Mouse (Mus musculus): ENCODE data around the gene BC052040.

BC052040 gene

DNA sequence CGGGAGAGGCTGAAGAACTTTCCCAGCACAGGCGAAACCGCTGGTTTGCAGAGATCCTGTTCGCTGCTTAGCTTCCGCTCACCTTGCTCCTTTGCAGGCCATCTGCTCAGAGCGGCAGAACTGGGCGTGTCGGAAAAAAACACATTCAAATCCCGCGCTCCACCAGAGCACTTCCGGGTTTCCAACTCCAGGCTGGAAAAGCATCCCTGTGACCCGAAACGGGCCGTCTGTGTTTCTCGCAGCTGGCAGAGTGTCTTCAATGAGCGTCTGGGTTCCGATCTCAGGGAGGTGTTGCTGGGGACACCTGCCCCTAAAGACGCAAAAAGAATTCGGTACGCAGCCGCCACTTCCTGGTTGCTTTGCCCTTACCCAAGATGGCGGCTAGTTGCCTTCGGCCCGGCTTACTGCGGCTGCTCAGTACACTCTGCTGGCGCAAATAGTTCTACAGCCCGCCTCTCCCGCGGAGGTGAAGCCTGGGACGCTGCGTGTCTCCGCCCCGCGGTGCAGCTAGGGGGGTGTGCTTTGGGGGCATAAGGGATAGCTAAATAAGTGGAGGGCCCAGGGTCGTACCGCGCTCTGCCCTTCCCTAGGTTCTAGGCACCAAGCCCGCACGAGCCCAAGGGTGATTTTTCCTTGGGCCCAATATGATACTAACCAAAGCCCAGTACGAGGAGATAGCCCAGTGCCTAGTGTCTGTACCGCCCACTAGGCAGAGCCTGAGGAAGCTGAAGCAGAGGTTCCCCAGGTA is at the start of gene BC052040:
TSS of gene BC052040 (plus strand) at position 476 of the 748 bp plus-strand sequence.
- peak; percentile 73 for DNase-seq (ENCODE audit: low read depth, low spot score)

DNA sequence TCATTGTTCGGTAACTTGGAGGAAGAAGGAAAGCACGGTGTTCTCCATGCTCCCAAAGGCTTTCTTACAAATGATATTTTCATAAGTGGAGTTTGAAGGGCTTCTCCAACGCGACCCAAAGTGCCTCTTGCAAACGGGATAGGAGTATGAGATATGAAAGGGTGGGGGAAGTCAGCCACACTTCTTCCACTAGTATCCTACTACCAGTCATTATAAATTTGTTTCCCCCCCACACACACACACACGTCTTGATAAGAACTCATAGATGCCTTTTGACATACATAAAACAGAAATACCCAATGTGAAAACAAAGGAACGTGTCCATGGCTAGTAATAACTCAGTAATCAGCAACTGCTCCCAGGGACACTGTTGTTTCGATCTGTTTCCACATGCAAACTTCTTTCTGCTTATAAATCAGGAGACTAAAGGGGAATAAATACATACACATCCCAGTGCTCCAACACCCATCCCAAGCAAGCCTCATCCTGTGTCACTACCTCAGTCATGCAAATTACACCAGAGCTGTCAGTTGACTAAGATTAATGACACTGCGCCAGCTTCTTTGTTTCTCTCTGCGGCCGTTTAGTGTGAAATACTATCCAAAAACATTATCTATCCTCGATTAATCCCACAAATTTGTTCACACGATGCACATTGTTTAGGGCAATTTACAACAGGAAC is 43.4 kb upstream of the BC052040 start:
- no peak for DNase-seq (ENCODE audit: low read depth, low spot score)

DNA sequence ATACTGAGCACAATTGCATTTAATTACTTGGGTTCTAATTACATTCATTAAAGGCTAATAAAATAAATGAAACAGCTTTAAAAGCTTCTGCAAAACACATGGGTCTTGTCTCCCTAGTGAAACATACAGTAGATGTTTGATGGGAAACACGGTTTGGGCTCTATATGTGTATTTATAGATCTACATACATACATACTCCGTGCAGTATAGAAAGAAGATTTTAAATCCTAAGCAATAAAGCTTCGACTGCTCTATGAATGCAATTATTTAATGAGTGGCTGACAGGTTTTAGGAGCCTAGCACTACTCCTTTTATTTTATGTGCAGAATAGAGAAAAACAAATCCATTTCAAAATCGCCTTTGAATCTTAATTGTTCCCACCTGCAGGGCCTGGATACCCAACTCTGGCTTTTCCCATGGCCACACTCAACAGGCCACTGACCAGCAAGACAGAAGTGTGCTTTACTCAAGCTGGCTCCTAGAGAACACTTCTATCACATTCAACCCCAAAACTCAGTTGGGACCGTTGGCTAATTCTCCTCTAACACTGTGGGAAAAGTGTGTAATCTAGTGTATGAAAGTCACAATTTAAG is 42.7 kb upstream of the BC052040 start:
- no peak for DNase-seq (ENCODE audit: low read depth, low spot score)

DNA sequence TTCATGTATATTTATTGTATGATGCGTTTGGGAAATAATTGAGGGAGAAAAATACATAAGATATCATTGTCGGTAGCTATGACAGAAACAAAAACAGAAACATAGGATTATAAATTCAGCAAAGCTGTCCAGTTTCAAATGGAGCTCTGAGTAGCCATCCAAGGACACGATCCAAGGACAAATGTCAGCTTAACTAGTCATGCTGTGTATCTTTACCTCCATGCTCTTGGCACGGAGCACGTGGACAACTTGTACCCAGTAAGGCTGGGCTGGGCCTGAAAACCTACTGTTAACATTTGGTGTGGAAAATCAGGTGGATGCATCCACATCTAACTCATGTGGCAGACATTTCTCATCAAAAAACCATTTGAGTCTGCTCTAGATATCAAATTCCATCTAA is 41.8 kb upstream of the BC052040 start:
- no peak for DNase-seq (ENCODE audit: low read depth, low spot score)

DNA sequence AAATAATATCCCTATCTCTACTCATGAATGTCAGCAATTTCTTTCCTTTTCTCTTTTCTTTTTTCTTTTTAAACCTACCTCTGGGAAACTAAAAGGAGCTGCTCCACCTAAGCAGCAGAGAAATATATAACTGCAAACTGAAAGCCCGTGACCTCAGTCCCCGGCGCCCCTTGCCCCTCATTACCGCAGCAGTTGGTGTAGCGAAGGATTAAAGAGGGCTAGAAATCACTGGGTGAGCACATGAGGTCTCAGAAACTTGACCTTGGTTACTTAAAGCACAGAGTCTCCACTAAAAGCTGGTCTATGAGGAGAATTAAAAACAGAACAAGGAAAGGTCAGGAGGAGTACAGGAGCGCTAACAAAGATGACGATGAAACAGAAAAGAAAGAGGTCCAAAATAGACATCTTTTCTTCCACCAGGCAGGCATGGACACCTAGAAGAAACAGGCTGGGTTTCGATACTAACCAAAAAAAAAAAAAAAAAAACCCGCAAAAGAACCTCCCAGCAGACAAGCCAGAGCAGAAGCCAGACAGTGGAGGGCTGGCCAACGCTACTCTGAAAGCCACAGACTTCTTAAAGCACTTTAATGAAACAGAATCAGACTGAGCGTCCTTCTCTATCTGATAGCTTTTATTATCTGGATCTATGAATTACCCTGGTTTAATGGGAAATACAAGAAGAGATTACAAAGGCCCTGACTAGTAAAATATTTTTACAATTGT is 39.0 kb upstream of the BC052040 start:
- no peak for DNase-seq (ENCODE audit: low read depth, low spot score)

DNA sequence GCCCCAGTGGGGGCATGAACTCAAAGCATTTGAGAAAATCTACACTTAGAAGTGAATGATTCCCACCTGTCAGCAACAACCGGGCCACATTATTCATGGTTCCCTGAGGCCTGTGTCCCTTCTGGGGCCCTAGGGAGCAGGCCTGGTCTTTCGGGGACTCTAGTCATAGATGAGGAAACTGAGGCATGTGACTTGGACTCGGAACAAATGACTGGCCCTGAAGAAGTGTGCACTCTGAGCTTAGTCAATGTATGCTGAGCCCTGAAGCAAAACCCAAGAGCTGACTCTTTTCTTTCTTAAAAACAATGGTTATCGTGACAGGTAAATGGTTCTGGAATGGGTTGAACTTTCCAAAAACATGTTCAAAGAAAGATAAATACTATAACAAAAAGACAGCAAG is 38.3 kb upstream of the BC052040 start:
- no peak for DNase-seq (ENCODE audit: low read depth, low spot score)

DNA sequence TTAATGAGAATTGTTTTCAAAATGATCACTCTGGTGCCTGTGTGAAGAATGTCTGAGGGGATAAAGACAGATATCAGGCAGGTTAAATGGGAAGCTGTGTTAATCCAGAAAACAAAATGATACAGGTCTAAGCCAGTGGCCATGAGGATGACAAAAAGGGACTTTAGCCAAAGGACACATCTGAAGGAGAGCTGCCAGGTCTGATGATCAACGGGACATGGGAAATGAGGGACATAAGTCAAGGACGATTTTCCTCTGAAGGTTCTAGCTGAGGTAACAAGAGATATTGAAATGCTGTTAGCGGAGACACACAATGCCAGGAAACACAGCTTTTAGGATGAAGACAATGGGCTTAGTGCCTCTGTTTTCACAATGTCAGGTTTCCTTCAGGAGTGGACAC is 29.6 kb upstream of the BC052040 start:
- no peak for DNase-seq (ENCODE audit: low read depth, low spot score)

DNA sequence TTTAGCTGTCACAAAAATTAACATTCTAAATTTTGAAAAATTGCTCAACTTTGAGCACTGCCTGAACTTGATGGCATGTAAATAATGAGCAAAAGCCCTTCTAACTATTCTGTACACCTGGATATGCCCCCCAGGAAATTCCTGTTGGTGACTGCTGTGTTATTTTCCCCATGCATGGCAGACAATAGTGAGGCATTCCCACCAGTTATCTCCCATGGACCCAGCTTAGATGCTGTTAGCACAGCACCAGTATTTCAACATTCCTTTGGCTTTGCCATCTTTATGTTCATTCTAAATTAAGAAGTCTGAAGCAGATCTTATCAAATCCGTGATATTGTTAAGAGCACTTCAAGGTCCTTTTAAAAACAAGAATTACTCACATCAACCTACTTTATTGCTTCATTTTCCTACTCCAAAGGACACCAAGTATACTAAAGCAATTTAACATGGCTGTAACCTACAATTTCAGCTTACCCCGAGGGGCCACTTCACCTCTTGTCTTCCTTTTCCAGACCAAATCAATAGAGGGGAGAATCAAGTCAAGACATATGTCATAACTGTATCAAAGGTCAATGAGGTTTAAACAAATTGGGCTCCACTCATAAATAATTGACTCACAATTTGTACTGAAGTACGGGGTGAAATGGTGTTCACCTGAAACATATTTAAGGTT is 19.2 kb upstream of the BC052040 start:
- no peak for DNase-seq (ENCODE audit: low read depth, low spot score)

DNA sequence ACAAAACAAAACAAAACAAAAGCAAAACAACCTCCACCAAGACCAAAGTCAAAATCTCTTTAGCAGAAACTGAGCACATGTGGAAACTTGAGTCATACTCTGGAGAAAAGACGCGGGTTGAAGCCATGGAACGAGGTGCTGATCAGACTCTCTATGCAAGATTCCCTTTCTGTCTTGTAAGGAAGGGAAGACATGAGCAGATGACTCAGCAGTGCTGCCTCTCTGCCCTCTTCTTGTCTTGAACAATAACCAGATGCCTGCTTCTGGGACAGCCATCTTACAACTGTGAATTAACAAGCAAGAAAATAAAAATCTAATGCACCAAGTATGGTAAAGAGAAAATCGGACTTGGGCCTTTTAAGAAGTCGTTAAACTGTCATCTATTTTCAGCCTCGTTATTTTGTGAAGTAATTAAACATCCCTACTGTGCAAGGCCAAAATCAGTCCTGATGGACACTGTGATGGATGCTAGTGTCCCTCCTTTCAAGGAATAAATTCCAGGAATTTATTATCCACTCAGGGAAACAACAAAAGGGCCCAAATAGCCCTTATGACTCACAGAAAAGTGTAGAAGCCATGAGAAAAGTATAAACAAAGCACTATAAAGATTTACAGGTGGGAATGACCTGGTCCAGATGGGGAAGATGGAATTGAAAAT is 18.0 kb upstream of the BC052040 start:
- no peak for DNase-seq (ENCODE audit: low read depth, low spot score)

DNA sequence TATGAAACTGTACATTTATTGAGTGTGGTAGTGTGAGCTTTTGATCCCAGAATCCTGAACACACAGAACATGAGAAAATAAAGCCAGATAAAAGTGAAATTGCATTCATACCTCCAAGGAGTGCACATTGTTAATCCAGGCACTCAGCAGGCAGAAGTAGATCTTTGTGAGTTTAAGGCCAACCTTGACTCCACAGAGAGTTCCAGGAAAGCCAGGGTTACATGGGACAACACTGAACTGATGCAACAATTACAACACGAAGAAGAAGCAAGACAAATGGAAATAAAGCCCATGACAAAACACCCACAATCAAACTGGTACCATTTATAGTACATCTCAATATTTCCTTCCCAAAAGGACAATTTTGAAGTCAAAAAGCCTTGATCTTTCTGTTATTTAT is 9.5 kb upstream of the BC052040 start:
- DNase-seq (ENCODE audit: low read depth, low spot score) = no peak

DNA sequence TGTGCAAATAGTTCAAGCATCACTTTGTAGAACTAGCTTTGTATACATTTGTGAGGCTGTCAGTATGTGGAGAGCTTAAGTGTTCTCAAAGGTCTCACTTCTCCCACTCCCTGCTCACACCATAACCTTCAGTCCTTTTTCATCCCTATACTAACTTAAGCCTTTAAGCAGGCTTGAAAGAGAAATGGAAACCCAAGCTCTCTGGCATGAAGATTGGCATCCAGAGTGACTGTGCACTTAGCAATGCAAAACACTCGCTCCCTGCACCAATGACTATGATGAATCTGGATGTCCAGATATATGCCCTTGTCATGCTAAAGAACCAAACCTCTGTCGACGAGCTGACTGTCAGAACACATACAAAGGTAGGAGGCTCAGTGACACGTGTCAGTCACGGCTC is 6.7 kb upstream of the BC052040 start:
- DNase-seq (ENCODE audit: low read depth, low spot score) = no peak

DNA sequence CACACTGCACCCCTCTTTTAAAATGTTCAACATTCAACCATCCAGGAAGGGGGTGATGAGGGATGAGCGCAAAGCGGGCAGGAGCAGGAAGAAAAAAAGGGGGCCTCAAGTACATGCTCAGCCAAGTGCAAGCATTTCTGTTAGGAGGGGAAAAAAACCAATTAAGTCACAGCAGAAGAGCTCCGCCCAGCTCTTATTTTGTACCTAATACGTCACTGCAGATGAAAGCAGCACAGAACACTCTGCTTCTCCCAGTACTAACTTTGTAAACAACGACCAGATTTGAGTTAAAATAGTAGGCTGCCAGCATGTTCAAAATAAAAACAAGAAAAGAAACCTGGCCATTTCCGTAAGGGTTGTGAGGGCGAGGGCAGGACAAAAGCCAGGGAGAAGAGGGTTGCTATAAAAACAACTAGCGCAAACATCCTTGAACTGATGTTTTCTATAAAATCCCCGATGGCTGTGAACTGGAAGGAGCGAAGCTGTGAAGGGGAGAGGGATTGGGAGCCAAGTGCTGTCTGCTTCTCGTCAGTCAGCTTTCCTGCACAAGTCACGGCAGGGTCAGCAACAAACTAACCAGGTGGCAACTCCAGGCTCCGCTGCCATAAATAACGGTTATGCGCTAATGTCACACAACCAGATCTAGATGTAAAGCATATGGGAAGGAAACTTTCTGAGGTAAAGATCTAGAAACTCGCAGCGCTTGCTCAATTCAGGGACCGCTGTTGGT is 2.2 kb upstream of the BC052040 start:
- no peak for DNase-seq (ENCODE audit: low read depth, low spot score)

DNA sequence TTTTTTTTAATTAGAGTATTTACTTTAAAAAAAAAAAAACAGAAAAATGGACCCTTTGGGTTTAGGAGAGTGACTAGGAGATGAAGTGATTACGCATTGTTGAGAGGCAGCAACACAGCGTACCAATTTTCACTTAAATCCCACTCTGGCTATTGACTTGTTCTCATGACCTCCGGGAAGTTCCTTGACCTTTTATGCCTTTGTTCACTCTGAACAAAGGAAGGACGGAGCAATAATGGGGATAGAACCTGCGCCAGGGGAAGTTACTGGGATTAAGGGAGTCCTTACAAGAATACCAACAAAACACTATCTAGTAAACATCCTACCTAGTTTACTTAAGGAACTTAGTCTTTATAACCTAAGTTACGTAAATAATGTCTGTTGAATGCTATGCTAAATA is 1.5 kb upstream of the BC052040 start:
- DNase-seq (ENCODE audit: low read depth, low spot score) = no peak

DNA sequence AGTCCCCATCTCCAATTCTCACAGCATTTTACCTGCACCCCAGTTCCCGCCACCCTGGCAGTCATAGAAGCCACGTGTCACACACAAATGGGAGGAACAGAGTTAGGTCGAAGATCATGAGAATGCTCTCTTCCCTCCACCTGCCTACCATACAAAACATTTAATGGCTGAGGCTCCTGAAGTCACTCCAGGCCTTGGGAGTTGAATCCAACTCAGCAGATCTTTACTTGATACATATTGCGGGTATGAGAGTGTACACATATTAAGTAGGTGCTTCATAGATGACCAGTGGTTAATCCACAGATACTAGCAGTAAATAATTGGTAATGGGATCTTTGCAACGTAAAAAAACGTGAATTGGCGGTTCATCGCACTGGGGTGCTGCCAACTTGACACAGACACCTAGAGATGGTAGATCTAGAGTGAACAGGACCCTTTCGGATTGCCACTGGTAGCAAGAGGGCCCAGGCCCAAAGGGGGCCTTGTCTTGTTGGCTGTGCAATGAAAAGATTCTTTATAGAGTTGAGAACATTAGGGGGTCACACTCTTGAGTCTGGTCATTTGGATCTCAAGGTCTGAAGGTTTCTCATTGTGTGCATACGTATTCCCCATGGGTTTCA is 583 bp downstream of the BC052040 start:
- no peak for DNase-seq (ENCODE audit: low read depth, low spot score)

DNA sequence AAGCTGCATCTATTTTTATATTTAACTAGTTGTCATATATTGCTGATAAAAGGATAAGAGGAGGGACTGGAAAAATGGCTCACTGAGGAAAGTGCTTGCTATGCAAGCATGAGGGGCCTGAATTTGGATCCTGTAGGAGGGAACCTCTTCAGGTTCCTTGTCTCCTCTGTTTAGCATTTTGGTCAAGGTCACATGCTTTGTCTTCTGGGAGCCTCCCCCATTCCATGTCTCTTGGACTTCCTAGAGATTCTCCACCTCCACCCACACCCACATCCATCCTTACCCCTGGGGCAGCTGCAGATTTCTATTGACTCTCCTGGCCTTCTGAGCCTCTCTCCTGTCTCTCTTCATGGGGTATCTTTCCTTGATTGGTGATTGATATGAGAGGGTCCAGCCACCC is 2.3 kb downstream of the BC052040 start:
- DNase-seq (ENCODE audit: low read depth, low spot score) = no peak

DNA sequence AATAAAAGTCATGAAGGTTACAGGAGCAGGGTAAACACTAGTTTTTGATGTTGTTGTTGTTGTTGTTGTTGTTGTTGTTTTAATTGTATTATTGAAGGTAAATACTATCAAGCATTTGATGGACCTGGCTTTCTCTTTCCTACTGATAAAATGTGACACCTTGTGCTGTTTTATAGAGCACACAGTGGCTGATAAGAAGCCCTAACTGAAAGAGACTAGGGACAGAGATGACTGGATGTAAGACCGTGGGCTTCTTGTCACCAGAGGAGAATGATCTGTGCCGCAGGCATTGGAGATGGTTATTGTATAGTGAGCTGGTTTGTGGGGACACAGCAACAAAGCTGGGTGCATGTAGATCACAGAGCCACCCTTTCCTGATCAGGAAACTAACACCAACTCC is 9.1 kb downstream of the BC052040 start:
- DNase-seq (ENCODE audit: low read depth, low spot score) = no peak

DNA sequence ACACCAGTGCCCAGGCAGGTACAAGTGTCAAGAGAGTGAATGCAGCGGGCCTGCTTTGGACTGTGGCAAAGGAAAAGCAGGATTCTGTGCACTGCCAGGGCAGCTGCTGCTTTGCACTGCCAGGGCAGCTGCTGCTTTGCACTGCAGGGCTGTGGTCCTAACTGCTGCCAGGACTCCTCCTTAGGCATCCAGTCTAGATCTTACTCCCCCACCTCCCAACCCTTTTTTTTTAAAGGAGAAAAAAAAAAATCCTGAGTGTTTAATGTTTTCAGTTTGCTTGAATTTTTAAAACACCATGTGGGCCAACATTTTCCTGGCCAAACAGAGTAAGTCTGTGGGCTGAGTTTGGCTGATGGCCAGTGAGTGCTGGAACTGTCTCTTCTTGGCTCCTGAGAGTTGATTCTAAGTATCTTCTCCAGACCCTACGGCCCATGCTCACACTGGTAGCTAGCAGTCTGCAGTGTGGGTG is 11.2 kb downstream of the BC052040 start:
- DNase-seq (ENCODE audit: low read depth, low spot score) = no peak

DNA sequence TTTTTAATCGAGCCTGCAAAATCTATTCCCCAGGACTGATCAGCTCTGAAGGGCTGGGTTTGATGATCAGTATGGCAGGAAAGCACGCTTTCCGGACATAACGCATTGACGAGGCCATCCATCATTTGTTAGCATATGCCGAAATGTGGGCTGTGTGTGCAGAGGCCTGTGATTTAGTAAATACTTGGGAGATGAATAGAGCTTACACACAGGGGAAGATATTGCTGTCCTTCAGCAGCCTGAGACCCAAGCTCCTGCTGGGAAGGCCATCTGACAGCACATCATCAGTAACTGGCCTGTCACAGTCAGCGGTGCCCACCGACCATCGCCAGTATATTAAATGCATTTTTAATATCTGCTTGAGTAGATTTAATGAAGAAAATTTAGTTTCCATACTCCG is 15.5 kb downstream of the BC052040 start:
- DNase-seq (ENCODE audit: low read depth, low spot score) = no peak

DNA sequence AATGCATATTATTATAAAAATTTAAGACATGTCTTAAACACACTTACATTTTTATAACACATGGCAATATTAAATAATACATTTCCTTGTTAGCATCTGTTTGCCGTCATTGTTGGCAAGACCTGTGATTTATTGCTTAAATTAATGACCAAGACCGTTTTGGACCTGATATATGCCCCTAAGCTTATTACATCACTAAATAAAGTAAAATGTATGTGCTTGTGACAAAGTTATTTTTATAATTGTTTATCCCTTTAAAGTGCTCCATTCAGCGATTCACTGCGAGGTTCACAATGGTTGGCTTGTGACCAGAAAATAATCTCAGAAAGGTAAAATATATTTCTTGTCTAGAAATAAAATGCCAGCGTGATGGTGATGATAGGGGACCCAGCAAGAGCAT is 16.8 kb downstream of the BC052040 start:
- no peak for DNase-seq (ENCODE audit: low read depth, low spot score)

DNA sequence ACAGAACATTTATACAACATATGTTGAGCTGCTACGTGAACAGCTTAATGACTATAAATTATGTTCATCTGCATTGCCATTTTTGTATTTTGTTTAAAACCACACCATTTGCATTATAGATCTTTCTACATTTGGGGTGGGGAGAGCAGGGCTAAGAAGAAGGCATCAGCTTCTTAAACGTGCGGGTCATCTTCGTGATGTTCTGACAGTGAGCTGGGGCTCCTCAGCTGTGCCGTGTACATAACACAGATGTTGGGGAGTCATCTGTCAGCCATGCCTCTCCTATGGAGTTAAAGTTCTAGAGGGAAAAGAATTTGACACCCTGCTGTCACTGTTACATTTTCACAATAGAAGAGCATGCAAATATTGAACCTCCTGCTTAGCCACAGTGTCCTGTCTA is 19.2 kb downstream of the BC052040 start:
- no peak for DNase-seq (ENCODE audit: low read depth, low spot score)

Data from retina, postnatal 7 days (tissue).